In genomic region chrX:56731306-56732201, GRCm38 (mm10) we compare ENCODE assay signal across 8 mouse cellular contexts. TPM values are rescaled to one million over a fixed set of nuclear protein-coding genes. Genes with fewer than 3 reads are reported as not detected.
A peak's percentile ranks its signal among the peaks of the same experiment; 100 is the strongest.
DNase-seq lines count a peak whose midpoint lies in the region; ATAC-seq and TF ChIP-seq lines count a peak whose summit lies in the region.

Gene Fhl1 (plus strand): TSS chrX:56731787.

- H3K27ac ChIP-seq in hindbrain, postnatal 0 days: peak within 1 kb of the TSS; percentile 81

- WGBS in hindbrain, postnatal 0 days: 27% methylated on average over 59 of the region's 106 CpGs

- no peaks in the 10 kb centered on the region for H3K4me1 ChIP-seq in hindbrain, postnatal 0 days (ENCODE audit: insufficient read depth, low read length)

- peak within 1 kb of the TSS; percentile 57 for H3K4me2 ChIP-seq in hindbrain, postnatal 0 days (ENCODE audit: low read depth, low read length)

- no peaks in the 10 kb centered on the region for H3K27me3 ChIP-seq in hindbrain, postnatal 0 days (ENCODE audit: insufficient read depth, low read length)

- DNase-seq in adrenal gland, postnatal 25 days: peak; percentile 55
- peak; percentile 79 for DNase-seq in embryo, embryonic 11 days
- peak; percentile 59 for DNase-seq in gastrocnemius, postnatal 25 days
- DNase-seq in hindbrain, postnatal 0 days (ENCODE audit: low spot score): peak; percentile 86
- DNase-seq in left cerebral cortex, adult 8-10 months (ENCODE audit: low spot score in 2 of 2): peak; percentile 18 to 56
- peak; percentile 76 to 93 for DNase-seq in lung, postnatal 4 days
- DNase-seq in right cerebral cortex, postnatal 36 days (ENCODE audit: low spot score in 2 of 2): peak; percentile 9 to 11
- no peak for DNase-seq in spleen, postnatal 14 days (ENCODE audit: low spot score in 2 of 2)

- peak; percentile 94 for ATAC-seq in hindbrain, postnatal 0 days

- H3K4me3 ChIP-seq in hindbrain, postnatal 0 days (ENCODE audit: low read length): peak within 1 kb of the TSS; percentile 56

- H3K9me3 ChIP-seq in hindbrain, postnatal 0 days (ENCODE audit: low read length): no peaks in the 10 kb centered on the region

- no peak for TF ChIP-seq CTCF in hindbrain, postnatal 0 days (IDR thresholded peaks at IDR 0.05; ENCODE audit: low read depth)

- H3K36me3 ChIP-seq in hindbrain, postnatal 0 days (ENCODE audit: insufficient read depth, low read length): no peaks in the 10 kb centered on the region

- peak within 1 kb of the TSS; percentile 59 for H3K9ac ChIP-seq in hindbrain, postnatal 0 days (replicated peaks; ENCODE audit: low read length)

RNA-seq across cellular contexts. Expression of gene Fhl1, which starts in this region (rescaled TPM):
- total RNA-seq in adrenal gland, postnatal 25 days (2021): 27.7 and 30.6 TPM in 2 replicates
- total RNA-seq in gastrocnemius, postnatal 25 days (2021): 1,000 to 10,000 TPM; 1,461 to 3,729 TPM
- 189 and 208 TPM in 2 replicates for total RNA-seq in hindbrain, postnatal 0 days (2014; rRNA removed)
- 198 and 201 TPM in 2 replicates for polyA plus RNA-seq in hindbrain, postnatal 0 days (2015; fragmentation: Nextera tagmentation; extraction: Ambion mirVana)
- total RNA-seq in left cerebral cortex, adult 8-10 months (2022): 100 to 1,000 TPM in 1 of 4 experiments, 10 to 100 TPM in 3; 81.8 to 101 (median 89.4) TPM

Comparison
In these comparisons a context has a peak if more than half of its experiments do, and no peak if none do; other contexts are left out.
1. DNase-seq: peak in adrenal gland, postnatal 25 days (single experiment), embryo, embryonic 11 days (single experiment), gastrocnemius, postnatal 25 days (single experiment), hindbrain, postnatal 0 days (single experiment), left cerebral cortex, adult 8-10 months (2 of 2), lung, postnatal 4 days (2 of 2) and right cerebral cortex, postnatal 36 days (2 of 2); none in spleen, postnatal 14 days (0 of 2).